Mouse (Mus musculus): Measurements from ENCODE around the gene Dctn5. TPM values are rescaled to one million over a fixed set of nuclear protein-coding genes. Genes with fewer than 3 reads are reported as not detected.

Dctn5 gene
- polyA plus RNA-seq, 1 experiment from 2014 or later: 66.0 TPM

DNA sequence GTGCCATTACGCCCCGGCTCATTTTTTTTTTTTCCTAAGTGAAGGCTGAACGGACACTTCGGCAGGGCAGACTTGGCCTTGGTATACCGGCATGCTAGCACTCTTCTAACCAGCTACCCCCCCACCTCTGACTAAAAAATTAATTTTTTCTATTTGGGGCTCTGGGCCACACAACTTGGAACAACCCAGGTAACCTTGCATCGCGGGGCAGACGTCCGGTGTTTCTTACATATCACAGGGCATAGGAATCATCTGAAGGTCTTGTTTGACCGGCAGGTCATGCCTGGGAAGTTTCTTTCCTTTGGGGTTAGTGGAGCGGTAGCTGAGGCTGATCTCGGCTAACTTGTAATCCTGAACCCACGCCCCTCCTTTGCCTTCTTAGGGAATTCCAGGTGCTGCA, 25.6 kb downstream of the Dctn5 start:
- no peak for DNase-seq (ENCODE audit: low spot score)
- no peak for ATAC-seq (ENCODE audit: low FRiP score, low TSS enrichment)
- Histone ChIP-seq H3K27me3 (ENCODE audit: control insufficient read depth, insufficient read depth, low read length) (no peaks in the 10 kb centered on the region), H3K4me3 (ENCODE audit: low read depth, low read length) (peak overlapping the region; percentile 71), H3K9ac (ENCODE audit: low read length) (peak overlapping the region; percentile 58), H3K27ac (replicated peaks) (peak overlapping the region; percentile 81), H3K4me2 (replicated peaks; ENCODE audit: low read depth) (peak overlapping the region; percentile 72), H3K36me3 (ENCODE audit: control insufficient read depth, insufficient read depth, low read length) (no peaks in the 10 kb centered on the region), H3K9me3 (ENCODE audit: control insufficient read depth, low read length) (no peaks in the 10 kb centered on the region), H3K4me1 (replicated peaks; ENCODE audit: control insufficient read depth, insufficient read depth) (no peaks in the 10 kb centered on the region)
- no peak for TF ChIP-seq CTCF (IDR thresholded peaks at IDR 0.05; ENCODE audit: low read depth)
- TF ChIP-seq EP300 (optimal IDR thresholded peaks at IDR 0.05): no peak
- WGBS: 7% methylated on average over 13 of the region's 13 CpGs

DNA sequence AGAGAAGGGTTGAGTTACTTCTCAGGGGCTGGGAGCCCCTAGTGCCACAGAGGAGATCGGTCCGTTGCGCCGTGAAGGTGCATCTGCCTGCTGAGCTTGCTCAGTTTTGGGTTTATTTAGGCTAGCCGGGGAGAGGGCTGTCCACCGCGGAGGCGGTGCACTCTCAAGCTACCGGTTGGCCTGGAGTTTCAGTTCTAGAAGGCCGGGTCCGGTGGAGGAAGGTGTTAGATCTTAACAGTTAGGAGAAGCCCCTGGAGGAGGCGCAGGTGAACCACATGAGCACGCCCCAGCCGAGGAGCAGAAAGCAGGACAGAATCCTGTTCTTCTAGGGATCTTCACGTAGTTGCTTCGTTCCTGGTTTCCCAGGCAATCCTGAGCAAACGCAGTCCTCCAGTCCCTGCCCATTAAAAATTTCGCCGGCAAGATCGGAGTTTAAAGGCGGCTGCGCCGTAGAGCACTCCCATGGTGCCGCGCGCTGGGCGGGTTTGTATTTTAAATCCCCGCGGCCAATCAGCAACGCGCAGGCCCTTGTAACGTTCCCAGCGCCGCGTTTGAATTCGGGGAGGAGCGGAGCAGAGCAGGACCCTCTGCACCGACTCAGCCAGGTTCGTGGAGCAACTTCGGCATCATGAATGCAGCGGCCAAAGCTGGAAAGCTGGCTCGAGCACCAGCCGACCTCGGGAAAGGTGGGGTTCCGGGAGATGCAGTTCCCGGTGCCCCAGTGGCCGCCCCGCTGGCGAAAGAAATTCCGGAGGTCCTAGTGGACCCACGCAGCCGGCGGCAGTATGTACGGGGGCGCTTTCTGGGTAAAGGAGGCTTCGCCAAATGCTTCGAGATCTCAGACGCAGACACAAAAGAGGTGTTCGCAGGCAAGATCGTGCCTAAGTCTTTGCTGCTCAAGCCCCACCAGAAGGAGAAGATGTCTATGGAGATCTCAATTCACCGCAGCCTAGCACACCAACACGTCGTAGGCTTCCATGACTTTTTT, 26.4 kb downstream of the Dctn5 start, which contains the start of gene Plk1:
Plk1 (plus strand) TSS at position 525 of the 988 bp plus-strand sequence.
- peak within 1 kb of the TSS; percentile 81 for H3K27ac ChIP-seq (replicated peaks)
- H3K9me3 ChIP-seq (ENCODE audit: control insufficient read depth, low read length): no peaks in the 10 kb centered on the region
- no peaks in the 10 kb centered on the region for H3K4me1 ChIP-seq (replicated peaks; ENCODE audit: control insufficient read depth, insufficient read depth)
- peak; percentile 89 for DNase-seq (ENCODE audit: low spot score)
- peak within 1 kb of the TSS; percentile 58 for H3K9ac ChIP-seq (ENCODE audit: low read length)
- WGBS: under 1% methylated on average over 63 of the region's 63 CpGs
- H3K27me3 ChIP-seq (ENCODE audit: control insufficient read depth, insufficient read depth, low read length): no peaks in the 10 kb centered on the region
- H3K36me3 ChIP-seq (ENCODE audit: control insufficient read depth, insufficient read depth, low read length): peaks cover under 1% of the 10 kb centered on the region; the same call in 1 of the 2 replicates
- peak within 1 kb of the TSS; percentile 72 for H3K4me2 ChIP-seq (replicated peaks; ENCODE audit: low read depth)
- peak within 1 kb of the TSS; percentile 71 for H3K4me3 ChIP-seq (ENCODE audit: low read depth, low read length)
- peak; percentile 87 for ATAC-seq (ENCODE audit: low FRiP score, low TSS enrichment)
- no peak for TF ChIP-seq CTCF (IDR thresholded peaks at IDR 0.05; ENCODE audit: low read depth)
- TF ChIP-seq EP300 (optimal IDR thresholded peaks at IDR 0.05): no peak

DNA sequence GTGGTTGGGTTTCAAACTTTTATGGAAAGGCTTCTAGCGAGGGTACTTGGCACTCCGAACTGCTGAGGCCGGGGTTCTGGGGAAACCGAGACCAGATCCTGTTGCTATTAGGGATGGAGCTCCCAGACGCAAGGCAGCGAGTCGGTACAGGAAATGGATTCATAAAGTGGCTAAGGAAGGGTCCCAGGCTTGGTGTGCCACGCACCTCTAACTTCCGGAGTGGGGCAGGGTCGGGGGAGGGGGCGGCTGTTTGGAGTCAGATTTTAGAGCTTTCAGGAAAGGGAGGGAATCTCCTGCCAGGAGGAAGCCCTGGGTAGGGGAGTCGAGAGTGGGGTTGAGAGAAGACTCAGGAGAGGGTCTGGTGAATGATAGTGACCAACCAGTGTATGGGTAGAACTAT, 27.2 kb downstream of the Dctn5 start:
- 1% methylated on average over 11 of the region's 12 CpGs for WGBS
- peak overlapping the region; percentile 72 for H3K4me2 ChIP-seq (replicated peaks; ENCODE audit: low read depth)
- ATAC-seq (ENCODE audit: low FRiP score, low TSS enrichment): no peak
- peak overlapping the region; percentile 71 for H3K4me3 ChIP-seq (ENCODE audit: low read depth, low read length)
- H3K27me3 ChIP-seq (ENCODE audit: control insufficient read depth, insufficient read depth, low read length): no peaks in the 10 kb centered on the region
- H3K27ac ChIP-seq (replicated peaks): no peak overlapping the region
- no peaks in the 10 kb centered on the region for H3K4me1 ChIP-seq (replicated peaks; ENCODE audit: control insufficient read depth, insufficient read depth)
- TF ChIP-seq CTCF (IDR thresholded peaks at IDR 0.05; ENCODE audit: low read depth): no peak
- no peak for TF ChIP-seq EP300 (optimal IDR thresholded peaks at IDR 0.05)
- no peaks in the 10 kb centered on the region for H3K9me3 ChIP-seq (ENCODE audit: control insufficient read depth, low read length)
- H3K36me3 ChIP-seq (ENCODE audit: control insufficient read depth, insufficient read depth, low read length): peaks cover 6% of the 10 kb centered on the region; the same call in 1 of the 2 replicates
- no peak for DNase-seq (ENCODE audit: low spot score)
- H3K9ac ChIP-seq (ENCODE audit: low read length): peak overlapping the region; percentile 58

DNA sequence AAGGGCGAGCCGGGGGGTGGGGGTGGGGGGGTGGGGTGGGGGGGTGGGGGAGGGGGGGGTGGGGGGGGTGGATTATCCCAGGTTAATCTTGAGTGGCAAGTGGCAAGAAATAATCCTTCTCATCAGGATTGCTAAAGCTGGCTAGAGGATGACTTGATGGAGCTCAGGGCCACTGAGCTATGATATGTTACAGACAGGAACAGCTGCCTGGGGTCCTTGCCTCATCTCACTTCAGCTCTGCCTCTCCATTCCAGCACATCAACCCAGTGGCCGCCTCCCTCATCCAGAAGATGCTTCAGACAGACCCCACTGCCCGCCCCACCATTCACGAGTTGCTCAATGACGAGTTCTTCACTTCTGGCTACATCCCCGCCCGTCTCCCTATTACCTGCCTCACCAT, 30.9 kb downstream of the Dctn5 start:
- Histone ChIP-seq H3K36me3 (ENCODE audit: control insufficient read depth, insufficient read depth, low read length) (peaks cover 11% of the 10 kb centered on the region), H3K9ac (ENCODE audit: low read length) (no peak overlapping the region), H3K4me1 (replicated peaks; ENCODE audit: control insufficient read depth, insufficient read depth) (no peaks in the 10 kb centered on the region), H3K27me3 (ENCODE audit: control insufficient read depth, insufficient read depth, low read length) (no peaks in the 10 kb centered on the region), H3K27ac (replicated peaks) (no peak overlapping the region), H3K4me3 (ENCODE audit: low read depth, low read length) (no peak overlapping the region), H3K9me3 (ENCODE audit: control insufficient read depth, low read length) (no peaks in the 10 kb centered on the region), H3K4me2 (replicated peaks; ENCODE audit: low read depth) (no peak overlapping the region)
- TF ChIP-seq CTCF (IDR thresholded peaks at IDR 0.05; ENCODE audit: low read depth) (no peak), EP300 (optimal IDR thresholded peaks at IDR 0.05) (no peak)
- no peak for ATAC-seq (ENCODE audit: low FRiP score, low TSS enrichment)
- WGBS: 91% methylated on average over 6 of the region's 8 CpGs
- no peak for DNase-seq (ENCODE audit: low spot score)

DNA sequence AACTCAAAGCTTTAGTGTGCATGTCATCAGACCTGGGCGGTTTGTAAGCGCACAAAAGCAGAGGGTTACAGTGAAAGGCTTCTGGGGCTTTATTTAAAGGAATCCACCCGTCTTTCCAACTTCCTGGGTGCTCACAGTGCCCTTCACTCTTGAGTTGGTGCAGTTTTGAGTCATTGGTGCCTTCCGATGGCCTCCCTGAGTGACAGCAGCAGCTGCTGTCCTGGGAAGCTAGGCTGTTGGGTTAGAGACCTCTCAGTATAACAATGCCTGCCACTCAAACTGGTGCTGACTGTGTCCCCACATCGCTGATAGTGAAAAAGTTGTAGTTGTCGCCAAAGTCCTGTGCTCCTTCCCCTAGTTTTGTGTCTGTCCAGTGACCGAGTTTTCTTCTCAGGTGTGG, 34.4 kb downstream of the Dctn5 start:
- H3K4me1 ChIP-seq (replicated peaks; ENCODE audit: control insufficient read depth, insufficient read depth): no peaks in the 10 kb centered on the region
- no peaks in the 10 kb centered on the region for H3K27me3 ChIP-seq (ENCODE audit: control insufficient read depth, insufficient read depth, low read length)
- no peak overlapping the region for H3K27ac ChIP-seq (replicated peaks)
- ATAC-seq (ENCODE audit: low FRiP score, low TSS enrichment) (no peak), DNase-seq (ENCODE audit: low spot score) (no peak)
- peaks cover 20% of the 10 kb centered on the region for H3K36me3 ChIP-seq (ENCODE audit: control insufficient read depth, insufficient read depth, low read length)
- no peak overlapping the region for H3K9ac ChIP-seq (ENCODE audit: low read length)
- H3K4me3 ChIP-seq (ENCODE audit: low read depth, low read length): no peak overlapping the region
- WGBS: 89% methylated on average over 7 of the region's 7 CpGs
- H3K4me2 ChIP-seq (replicated peaks; ENCODE audit: low read depth): no peak overlapping the region
- no peak for TF ChIP-seq EP300 (optimal IDR thresholded peaks at IDR 0.05)
- no peak for TF ChIP-seq CTCF (IDR thresholded peaks at IDR 0.05; ENCODE audit: low read depth)
- H3K9me3 ChIP-seq (ENCODE audit: control insufficient read depth, low read length): no peaks in the 10 kb centered on the region

DNA sequence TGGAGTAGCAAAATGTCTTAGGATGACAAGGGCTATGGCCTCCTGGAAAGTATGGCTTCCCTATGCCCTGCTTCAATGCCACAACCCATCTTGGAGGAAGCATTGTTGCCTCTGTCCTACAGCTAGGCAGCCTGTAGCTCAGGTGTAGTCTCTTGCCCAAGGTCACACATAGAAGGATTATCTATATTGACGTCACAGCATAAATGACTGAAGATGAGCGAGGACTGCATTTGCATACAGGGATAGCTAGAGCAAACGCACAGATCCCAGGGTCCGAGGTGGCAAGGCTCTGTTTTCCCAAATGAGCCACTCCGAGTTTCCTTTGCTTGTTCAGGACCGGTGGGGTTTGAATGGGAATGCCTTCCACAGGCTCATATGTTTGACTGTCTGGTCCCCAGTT, 37.9 kb downstream of the Dctn5 start:
- 75% methylated on average over 6 of the region's 6 CpGs for WGBS
- TF ChIP-seq CTCF (IDR thresholded peaks at IDR 0.05; ENCODE audit: low read depth) (no peak), EP300 (optimal IDR thresholded peaks at IDR 0.05) (no peak)
- Histone ChIP-seq H3K27ac (replicated peaks) (no peak overlapping the region), H3K36me3 (ENCODE audit: control insufficient read depth, insufficient read depth, low read length) (peaks cover 11% of the 10 kb centered on the region), H3K27me3 (ENCODE audit: control insufficient read depth, insufficient read depth, low read length) (no peaks in the 10 kb centered on the region), H3K4me3 (ENCODE audit: low read depth, low read length) (no peak overlapping the region), H3K4me2 (replicated peaks; ENCODE audit: low read depth) (no peak overlapping the region), H3K9me3 (ENCODE audit: control insufficient read depth, low read length) (no peaks in the 10 kb centered on the region), H3K9ac (ENCODE audit: low read length) (no peak overlapping the region), H3K4me1 (replicated peaks; ENCODE audit: control insufficient read depth, insufficient read depth) (no peaks in the 10 kb centered on the region)
- ATAC-seq (ENCODE audit: low FRiP score, low TSS enrichment): no peak
- no peak for DNase-seq (ENCODE audit: low spot score)

Data from stomach, postnatal 0 days (tissue).